Mouse (Mus musculus) cerebellum, adult 9-10 months (tissue): ENCODE results near the gene Palld.

ENCODE experiments used
- DNase-seq: peaks from one replicate; pipeline ENCODE4 v3.0.0; 2022

The Palld gene

DNA sequence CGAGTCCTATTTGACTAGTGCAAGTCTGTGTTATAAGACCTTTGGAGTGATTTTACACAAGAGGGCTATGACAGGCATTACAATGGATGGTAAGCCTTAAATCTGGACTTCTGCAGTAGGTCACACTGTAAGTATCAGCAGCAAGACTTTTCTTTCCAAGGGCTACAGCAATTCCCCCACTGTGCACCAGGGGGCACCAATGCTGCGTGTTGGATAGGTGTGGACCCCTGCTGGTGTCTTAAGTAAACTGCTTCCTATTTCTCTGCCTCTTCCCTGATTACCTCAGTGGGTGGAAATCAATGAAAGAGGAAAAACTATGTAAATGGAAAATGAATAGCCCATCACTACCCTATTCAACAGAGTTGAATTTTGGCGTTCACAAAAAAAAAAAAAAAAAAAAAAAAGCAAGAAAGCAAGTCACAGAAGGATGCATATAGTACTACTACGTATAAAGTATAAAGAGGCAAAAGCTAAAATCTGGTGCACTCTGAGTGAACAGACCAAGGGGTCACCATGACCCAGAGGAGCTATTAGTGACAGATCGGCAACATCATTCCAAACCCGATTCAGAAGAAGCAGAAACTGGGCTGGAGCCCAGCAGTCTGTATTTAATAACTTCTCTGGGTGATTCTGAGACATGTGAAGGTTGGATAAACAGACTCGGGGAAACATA lies 362.5 kb downstream of the Palld start:
- peak; percentile 56 for DNase-seq

DNA sequence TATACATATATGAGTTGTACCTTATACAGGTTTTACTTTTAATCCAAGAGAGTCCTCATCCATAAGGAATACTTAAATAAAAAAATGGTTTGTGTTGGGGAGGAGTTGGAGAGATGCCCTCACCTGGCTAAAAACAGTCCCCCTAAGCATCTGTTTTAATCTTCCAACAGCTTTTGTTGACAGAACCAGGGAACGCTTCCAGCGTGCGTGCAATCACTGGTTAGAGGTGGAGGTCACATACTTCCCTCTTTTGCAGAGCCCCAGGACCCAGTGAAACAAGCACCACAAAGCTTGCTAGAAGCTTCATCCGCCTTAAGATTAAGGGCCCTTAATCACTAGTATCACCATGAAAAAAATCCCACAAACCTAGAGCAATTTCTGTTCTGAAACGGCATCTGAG lies 365.0 kb downstream of the Palld start:
- DNase-seq: no peak

DNA sequence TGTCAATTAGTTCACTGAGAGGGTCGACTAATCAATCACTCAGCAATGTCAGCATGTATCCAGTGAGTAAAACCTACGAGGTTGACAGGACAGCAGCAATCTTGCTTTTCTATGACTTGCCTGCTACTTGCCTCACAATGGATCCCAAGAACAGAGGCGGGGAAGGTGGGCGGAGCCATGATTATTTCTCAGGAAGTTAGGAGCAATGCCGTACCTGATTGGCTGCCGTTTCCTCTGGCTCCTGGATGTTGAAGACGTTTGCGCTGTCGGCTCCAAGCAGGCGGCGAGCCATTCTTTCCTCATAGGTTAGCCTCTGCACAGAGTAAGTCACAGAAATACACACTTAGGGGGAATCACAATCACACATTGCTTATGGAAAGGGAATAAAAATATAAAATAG lies 367.0 kb downstream of the Palld start:
- no peak for DNase-seq

DNA sequence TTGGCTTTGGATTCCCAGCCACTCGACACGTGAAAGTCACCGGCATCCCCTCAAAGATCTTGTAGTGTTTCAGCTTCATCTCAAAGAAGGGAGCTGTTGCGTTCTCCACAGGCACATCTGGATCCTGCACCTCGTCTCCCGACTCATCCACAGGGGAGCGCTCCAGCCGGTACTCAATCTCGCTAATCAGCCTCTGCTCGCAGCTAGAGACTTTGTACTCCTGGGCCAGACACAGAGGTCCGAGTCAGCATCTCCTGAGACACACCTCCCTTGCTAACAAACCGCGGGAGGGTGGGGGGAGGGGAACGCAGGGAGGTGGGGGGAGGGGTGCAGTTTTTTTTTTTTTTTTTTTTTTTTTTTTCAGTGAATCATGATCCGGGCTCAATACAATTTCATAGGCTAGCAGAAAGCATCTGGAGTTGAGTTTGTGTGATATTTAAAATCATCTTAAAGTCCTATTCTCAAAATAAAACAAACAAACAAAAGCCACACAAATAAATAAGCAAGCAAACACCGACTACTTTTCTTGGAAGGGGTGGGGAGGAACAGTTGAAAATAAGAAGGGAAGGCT lies 369.0 kb downstream of the Palld start:
- DNase-seq: no peak

DNA sequence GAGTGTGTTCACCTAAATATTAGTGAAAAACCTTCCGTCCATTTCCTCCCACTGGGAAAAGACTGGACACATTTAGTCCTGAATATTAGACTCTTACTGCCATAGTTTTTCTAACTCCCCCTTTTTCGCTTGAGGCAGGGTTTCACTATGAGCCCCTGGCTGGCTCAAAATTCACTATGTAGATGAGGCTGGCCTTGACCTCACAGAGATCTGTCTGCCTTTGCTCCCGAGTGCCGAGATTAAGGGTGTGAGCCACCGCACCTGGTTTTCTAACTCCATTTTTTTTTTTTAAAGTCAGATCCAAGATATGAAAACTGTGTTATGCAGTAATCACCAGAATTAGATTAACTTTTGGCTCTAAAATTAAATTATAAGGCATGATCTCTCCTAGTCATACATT lies 369.7 kb downstream of the Palld start:
- DNase-seq: no peak

DNA sequence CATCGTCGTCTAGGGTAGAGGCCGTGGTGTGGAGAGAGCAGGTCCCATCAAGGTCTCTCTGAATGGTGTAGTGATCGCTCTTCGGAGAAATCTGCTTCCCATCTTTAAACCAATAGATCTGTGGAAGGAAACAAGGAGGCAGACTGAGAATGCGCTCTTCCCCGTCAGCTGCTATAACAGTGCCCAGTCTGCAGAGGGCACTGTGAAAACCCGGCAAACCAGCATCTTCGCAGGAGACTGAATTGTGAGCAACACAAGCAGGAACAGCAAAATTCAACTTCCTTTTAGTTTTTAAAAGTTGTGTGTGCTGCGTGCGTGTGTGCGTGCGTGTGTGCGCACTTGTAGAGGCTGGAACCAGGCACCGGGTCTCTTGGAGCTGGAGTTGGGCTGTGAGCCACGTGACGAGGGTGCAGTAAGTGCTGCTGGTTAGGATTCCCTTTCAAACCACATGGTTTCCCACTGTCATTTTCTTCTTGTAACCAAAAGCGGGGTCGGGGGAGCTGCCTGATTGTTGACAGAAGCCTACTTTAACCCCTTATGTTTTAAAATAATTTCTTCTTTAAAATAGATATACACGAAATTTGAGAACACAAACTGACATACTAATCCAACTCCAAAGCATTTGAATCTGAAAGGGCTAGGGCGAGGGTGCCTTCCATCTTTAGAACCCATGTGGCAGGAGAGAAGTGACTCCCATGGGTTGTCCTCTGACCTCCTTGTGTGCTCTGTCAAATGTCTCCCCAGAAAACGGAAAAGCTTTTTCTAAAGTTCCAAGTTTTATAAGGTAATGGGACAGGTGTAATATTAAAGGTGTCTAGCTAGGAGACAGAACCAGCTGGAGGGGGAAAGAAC lies 370.3 kb downstream of the Palld start:
- no peak for DNase-seq

DNA sequence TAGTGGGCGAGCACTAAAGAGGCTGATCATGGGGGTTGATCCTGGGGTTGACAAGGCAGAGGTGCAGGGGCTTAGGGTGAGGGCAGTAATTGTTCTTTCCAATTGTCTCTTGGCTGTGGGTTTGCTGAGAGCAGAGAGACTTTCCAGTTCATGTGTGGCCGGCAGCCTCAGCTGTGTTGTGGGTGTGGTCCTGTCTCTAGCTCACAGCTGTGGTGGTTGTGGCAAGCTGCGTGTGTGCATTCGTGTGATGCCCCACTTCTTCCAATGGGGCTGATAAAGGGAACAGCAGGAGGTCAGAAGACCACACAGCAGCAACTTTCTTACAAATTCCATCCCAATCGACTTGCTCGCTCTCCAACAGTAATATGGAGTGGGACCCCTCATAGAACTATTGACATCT lies 373.8 kb downstream of the Palld start:
- DNase-seq: no peak

DNA sequence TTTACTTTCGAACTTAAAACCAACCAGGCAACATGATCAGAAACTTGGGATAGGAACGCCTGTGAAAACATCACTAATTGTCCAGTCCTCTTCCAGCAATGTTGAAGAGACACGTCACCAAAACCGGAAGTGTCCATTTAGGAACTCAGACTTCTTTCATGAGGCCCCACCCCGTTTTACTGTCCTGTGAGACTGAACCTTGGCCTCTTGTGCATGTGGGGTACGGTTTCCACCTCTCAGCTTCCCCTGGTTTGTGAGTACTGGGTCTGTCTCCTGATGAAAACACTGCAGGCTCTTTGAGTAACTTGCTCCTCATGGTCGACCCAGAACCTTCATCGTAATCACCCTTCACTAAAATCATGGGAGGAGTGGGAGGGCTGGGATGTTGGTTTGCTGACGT lies 374.3 kb downstream of the Palld start:
- no peak for DNase-seq

DNA sequence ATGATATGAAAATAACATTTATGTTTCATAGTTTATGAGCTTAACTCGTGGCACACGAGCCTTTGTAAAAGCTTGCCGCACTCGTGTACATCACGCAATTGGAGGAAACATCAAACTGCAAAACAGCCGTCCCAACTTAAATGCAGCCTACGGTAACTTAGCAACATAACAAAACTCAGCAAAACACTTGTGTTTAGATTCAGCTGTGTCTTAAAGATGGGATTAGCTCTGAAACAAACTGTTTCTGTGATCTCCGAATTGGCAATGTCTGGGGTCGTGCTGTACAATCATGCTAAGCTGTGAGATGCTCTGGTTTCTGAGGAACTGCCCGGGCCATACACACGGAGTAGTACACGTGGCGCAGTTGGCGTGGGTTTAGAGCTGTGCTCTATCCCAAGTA lies 375.5 kb downstream of the Palld start:
- no peak for DNase-seq

DNA sequence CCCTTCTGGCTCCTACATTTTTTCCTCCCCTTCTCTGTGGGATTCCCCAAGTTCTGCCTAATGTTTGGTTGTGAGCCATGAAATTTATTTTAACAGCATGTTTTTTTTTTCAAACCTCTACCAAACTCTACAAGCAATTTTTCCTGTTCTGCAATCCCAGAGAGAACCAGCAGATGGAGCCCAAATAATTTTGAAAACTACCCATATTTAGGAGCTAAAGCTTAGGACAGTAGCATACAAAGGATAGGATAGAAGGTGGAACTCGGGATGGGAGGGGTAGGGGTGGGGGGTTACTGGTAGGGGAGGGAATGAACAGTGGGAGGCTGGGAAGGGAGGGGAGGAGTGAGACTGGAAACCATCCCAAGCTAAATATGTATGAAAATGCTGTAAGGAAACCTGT lies 380.4 kb downstream of the Palld start:
- peak; percentile 14 for DNase-seq

DNA sequence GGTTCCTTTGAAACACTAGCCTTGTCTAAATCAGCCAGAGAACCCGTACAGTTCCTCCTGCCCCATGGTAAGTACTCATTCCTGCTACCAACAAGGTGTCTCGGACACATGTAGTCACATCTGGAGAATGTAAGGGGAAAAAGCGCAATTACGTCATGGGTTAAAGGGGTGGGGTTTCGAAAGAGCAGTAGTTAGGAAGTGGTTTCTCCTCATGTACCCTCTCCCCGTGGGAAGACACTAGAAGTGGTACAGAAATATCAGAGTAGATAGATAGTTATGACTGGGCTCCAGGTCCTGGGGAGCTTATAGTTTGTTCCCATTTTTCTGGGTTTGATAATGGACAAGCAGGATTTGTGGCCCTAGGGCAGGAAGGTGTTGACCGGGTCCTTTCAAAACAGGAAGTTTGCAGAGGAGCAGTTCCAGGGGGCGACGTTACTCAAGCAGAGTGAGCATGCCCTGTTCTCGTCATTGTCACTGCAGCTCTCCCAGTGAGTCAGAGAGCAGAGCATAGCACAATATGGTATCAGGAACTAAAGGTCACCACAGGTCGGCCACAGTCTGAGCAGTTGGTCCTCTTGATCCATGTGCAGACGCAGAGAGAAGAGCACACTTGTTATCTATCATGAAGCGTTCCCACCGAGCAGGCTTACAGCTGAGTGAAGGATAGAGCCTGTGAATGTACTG lies 384.8 kb downstream of the Palld start:
- DNase-seq: no peak

DNA sequence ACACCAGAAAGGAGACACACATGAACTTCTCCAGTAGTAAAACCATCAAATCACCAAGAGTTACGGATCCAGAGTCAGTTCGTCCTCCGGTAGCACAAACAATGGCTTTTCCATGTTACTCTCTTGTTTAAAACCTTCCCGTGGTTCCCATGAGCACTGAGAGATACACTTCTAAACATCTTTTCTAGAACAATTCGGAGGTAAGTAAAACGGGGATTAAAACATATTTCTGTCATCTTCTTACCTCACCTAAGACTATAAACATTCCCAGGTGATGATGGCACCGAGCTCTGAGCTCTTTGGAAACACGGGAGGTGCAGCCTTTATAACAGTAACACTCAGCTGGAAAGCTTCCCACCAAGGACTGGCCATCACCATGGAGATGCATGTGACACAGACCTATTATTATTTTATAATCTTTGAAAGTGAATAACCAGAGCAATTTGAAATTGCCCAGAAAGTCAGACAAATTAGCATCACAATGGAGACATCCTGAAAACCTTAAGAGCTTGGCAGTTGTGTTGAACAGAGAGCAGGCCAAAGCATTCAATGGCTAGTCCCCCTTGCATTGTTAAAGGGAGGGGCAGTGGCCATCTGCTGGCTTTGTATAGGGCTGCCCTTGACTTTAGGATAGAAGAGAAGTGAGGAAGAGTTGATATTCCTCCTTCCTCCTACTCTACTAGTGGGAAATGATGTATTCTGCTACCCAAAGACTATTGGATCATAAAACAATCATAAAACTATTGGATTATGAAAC lies 385.6 kb downstream of the Palld start:
- no peak for DNase-seq

DNA sequence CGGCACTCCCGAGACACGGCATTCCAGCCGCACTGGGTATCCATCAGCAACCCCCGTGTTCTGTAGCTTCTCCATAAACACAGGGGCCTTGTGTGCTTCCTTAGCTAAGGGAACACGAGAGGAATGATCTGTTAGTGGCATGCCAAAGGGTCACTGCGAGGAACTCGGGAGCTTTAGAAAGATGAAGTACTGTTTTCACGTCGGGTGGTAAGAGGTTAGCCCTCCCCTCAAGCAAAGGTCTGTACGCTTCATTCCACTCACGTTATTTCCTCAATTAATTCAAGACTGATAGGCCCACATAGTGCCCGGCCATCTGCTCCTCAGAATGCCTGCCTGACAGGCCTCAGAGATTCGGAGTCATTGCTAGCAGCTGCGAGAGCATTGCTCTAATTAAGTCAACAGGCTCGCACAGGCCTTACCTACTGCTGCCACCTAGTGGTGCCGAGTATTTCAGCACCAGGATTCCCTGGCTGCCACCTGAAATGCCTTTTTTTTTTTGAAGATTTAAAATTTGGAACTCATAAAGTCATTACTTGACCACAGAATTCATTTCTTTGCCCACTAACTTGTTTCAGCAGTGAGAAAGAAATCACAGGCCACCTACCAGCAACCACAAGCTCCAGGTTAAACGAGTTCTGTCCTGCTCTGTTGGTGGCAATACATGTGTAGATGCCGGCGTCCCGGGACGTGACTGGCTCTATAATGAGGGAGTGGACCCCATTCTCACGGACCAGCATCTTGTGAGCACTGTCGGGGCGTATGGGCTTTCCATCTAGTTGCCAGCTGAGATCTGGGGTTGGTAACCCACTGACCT lies 386.4 kb downstream of the Palld start:
- peak; percentile 85 for DNase-seq

DNA sequence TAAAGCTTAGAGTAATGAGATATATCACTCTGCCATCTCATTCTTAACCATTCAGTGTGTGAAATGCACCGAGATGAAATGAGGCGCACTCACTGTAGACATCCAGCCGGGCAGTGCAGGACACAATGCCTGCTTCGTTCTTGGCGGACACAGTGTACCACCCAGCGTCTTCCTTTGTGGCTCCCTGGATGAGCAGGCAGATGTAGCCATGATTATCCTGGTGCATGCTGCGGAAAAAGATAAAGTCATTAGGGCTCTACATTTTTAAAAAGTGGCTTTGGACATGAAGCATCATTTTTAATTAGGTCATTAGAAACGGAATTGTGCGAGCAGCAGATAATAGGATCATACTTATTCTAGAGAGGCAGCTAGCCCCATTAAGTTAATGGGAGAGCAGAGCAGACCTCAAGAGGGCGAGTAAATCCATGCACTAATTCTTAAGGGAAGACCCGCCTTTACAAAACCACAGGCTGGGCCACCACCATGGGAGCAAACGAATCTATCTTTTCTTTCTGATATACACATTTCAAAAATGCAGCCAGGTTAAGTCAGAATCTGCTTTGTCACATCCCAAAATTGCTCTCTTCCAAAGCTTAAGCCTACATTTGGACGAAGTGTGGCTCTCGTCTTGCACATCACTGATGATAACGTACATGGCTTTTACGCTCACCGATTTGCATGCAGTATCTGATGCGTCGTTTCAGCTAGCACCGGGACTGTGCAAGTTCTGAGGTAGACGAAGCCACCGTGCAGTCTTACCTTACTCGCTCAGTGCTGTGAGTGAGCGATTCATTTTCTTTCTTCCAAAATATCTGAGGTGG lies 387.2 kb downstream of the Palld start:
- no peak for DNase-seq

DNA sequence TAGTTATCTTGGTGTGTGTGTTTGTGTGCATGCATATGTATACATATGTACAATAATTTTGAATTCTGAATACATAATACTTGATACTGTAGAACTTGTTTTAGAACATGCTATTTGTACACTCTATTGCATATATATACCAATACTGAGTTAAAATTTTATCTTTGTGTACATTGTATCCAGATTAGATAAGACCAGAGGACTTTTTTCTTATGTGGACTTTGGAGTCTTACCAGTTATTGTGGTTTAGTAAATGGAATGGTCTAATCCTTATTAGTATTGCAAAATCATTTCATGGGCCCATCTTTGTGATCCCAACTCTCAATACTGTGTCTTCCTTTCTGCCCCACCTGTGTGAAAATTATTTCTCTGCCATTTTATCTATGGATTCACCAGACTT lies 400.2 kb downstream of the Palld start:
- DNase-seq: no peak

DNA sequence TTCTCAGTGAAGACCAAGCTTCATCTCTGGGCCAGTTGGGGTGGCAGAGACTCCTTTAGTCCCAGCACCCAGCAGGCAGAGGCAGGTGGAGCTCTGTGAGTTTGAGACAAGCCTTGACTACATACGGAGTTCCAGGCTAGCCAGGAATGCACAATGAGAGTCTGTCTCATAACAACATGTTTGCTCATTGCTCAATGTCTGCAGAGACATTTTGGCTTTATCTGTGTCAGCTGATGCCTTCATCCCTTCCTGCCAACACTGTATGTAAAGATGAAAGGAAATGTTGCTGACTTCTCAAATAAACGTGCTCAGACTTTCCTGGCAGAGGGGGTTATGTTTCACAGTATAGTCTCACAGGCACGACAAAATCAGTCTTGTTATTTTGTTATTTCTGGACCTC lies 401.6 kb downstream of the Palld start:
- no peak for DNase-seq

DNA sequence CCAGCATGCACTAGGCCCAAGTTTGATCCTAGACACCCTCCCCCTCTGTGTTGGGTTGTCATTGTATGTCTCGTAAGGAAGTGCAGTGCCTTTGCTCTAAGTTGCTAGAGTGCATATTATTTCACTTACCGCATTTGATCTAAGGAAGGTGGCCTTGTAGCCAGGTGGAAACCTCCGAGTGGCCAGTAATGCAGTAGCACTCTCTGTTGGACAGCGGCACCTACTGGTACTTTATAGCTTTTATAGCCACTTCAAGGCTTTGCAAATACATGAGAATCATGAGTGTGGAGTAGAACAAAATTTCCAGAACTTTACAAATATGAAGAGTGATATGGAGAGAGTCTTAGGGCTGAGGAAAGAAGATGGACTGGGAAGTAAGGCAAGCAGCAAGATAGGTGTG lies 403.5 kb downstream of the Palld start:
- DNase-seq: no peak

DNA sequence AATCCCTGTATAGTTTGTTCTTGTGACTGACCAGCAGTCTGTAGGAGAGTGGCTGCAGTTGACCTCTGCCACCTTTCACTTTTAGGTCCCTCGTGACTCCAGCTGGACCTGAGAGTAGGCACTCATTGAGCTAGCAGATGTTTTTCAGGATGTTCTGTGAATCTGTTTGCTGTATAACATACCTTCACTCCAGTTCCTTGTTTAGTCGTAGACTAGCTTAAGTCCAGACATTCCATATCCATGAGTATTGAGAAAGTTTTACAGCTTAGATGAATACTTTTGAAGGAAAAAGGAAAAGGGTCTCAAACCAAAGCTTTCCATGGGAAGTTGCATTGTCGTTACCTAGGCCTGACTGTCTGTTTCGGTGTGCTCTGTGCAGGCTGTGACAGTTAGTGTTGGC lies 405.4 kb downstream of the Palld start:
- no peak for DNase-seq

DNA sequence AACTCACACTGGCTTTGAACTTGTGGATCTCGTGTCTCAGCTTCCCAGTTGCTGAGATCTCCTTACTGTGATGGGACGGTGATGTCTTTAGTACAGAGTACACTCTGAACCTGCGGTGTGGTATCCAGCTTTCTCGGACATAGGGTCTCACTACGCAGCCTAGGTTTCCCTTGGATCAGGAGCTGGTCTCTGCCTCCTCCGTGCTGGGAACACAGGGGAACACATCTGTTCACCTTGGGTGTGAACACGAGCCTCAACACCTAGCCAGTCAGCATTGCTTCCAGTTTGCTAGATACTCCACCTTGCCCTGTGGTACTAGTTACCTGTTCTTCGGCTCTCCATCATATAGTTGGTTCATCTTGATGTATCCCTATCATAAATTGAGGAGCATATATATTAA lies 413.9 kb downstream of the Palld start:
- no peak for DNase-seq

DNA sequence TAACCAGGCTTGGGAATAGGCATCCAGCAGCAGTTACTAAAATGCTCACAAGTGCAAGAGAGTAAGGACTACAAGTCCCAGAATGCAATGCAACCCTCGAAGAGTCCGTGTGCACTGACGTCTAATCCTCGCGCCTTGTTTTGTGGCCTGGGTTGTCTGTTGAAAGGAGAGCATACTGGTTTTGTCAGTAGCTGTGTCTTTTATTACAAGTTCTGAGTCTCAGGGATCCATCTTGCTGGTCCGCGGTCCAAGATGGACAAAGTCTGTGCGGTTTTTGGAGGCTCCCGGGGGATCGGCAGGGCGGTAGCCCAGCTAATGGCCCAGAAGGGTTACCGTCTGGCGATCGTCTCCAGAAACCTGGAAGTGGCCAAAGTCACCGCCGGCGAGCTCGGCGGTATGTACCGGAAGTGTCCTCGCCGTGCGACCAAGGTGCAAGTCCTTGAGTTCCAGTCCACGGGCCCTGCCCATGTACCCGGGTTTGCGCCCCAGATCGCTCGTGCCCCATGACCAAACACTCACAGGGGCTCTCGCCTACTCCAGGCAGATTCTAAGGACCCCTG lies 414.8 kb downstream of the Palld start, which contains the start of gene Cbr4:
Gene Cbr4, plus strand, starts transcription at position 138 of the 560 bp plus-strand sequence.
- DNase-seq: peak; percentile 93
